Mouse (Mus musculus) myocyte (in vitro differentiated cells): ENCODE measurements around the gene Scml4.

Experiments
- CEBPB ChIP-seq: IDR thresholded peaks from 2 replicates; pipeline ENCODE4 v1.6.1; 2011; ENCODE audit warnings: mild to moderate bottlenecking, moderate library complexity; ENCODE audit not compliant: poor library complexity, insufficient read depth, severe bottlenecking
- E2F4 ChIP-seq: IDR thresholded peaks from one replicate; pipeline ENCODE4 v1.6.1; 2011; ENCODE audit warnings: mild to moderate bottlenecking, control low read depth, moderate library complexity; ENCODE audit not compliant: insufficient read depth
- MAX ChIP-seq: IDR thresholded peaks from one replicate; pipeline ENCODE4 v1.6.1; 2011; ENCODE audit warnings: low read depth, mild to moderate bottlenecking, control low read depth
- MYOD1 ChIP-seq, 3 experiments: IDR thresholded peaks; one replicate each; pipeline ENCODE4 v1.6.1; 2011; ENCODE audit warnings: control low read depth in 2 of 3, low read depth in 2 of 3, mild to moderate bottlenecking in 2 of 3, moderate library complexity in 1 of 3; ENCODE audit not compliant: insufficient read length in 2 of 3, control insufficient read depth in 1 of 3
- MYOG ChIP-seq, 3 experiments: IDR thresholded peaks; one replicate each; pipeline ENCODE4 v1.6.1; 2011; ENCODE audit warnings: control low read depth in 2 of 3, low read depth in 2 of 3, mild to moderate bottlenecking in 2 of 3; ENCODE audit not compliant: insufficient read length in 2 of 3, control insufficient read depth in 1 of 3, insufficient read depth in 1 of 3
- POLR2A ChIP-seq: IDR thresholded peaks from one replicate; pipeline ENCODE4 v1.6.1; 2011; ENCODE audit warnings: low read depth, mild to moderate bottlenecking, control low read depth, moderate library complexity; ENCODE audit not compliant: insufficient read length
- POLR2AphosphoS2 ChIP-seq: IDR thresholded peaks from one replicate; pipeline ENCODE4 v1.6.1; 2011; ENCODE audit warnings: low read depth, control low read depth; ENCODE audit not compliant: insufficient read length
- REST ChIP-seq: IDR thresholded peaks from one replicate; pipeline ENCODE4 v1.6.1; 2011; ENCODE audit warnings: mild to moderate bottlenecking, control low read depth, moderate library complexity; ENCODE audit not compliant: insufficient read depth, insufficient read length
- SRF ChIP-seq: IDR thresholded peaks from one replicate; pipeline ENCODE4 v1.6.1; 2011; ENCODE audit warnings: low read depth; ENCODE audit not compliant: control insufficient read depth, insufficient read length
- TCF12 ChIP-seq: IDR thresholded peaks from one replicate; pipeline ENCODE4 v1.6.1; 2011; ENCODE audit warnings: mild to moderate bottlenecking, control low read depth; ENCODE audit not compliant: poor library complexity, insufficient read depth, severe bottlenecking
- TCF3 ChIP-seq: IDR thresholded peaks from one replicate; pipeline ENCODE4 v1.6.1; 2011; ENCODE audit warnings: low read depth, control low read depth; ENCODE audit not compliant: insufficient read length
- USF1 ChIP-seq: IDR thresholded peaks from one replicate; pipeline ENCODE4 v1.6.1; 2011; ENCODE audit warnings: low read depth, mild to moderate bottlenecking, control low read depth, moderate library complexity

DNA sequence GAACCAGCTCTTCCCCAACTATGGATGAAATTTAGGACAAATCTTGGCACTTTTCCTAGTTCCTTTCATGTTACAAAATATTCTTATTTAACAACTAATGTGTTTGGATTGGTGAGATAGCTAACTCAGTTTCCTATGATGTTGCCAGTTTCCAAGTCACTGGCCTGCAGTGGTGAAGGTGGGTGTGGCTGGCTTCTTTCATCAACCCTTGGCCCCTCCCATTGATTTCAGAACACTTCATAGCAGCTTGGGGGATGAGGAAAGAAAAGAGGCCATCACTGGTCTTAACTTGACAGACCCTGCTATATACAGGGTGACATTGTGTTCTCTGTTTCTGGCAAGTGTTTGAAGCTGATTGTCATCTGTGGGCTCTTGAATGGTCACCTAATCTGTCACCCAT lies 76.0 kb downstream of the Scml4 start:
- TF ChIP-seq MAX (no peak), MYOG (IDR thresholded peaks at IDR 0.05; ENCODE audit: control insufficient read depth in 1 of 3, insufficient read depth in 1 of 3, insufficient read length in 2 of 3, low read depth in 2 of 3) (no peak), REST (no peak), CEBPB (no peak), TCF12 (no peak), POLR2A (no peak), SRF (no peak), TCF3 (no peak), USF1 (no peak), MYOD1 (IDR thresholded peaks at IDR 0.05; ENCODE audit: control insufficient read depth in 1 of 3, insufficient read length in 2 of 3, low read depth in 2 of 3) (no peak), E2F4 (no peak), POLR2AphosphoS2 (no peak)
